Mouse (Mus musculus): Measurements from ENCODE around the gene Dmrtc1c1. TPM values are rescaled to one million over a fixed set of nuclear protein-coding genes. Genes with fewer than 3 reads are reported as not detected.
"Not testable (repeated sequence)": the region's sequence is repeated elsewhere in the genome, so short reads cannot be mapped to it uniquely, and the experiment has no call there.

The Dmrtc1c1 gene
- polyA plus RNA-seq (2015; fragmentation: Nextera tagmentation; extraction: Ambion mirVana): not detected in 2 replicates

DNA sequence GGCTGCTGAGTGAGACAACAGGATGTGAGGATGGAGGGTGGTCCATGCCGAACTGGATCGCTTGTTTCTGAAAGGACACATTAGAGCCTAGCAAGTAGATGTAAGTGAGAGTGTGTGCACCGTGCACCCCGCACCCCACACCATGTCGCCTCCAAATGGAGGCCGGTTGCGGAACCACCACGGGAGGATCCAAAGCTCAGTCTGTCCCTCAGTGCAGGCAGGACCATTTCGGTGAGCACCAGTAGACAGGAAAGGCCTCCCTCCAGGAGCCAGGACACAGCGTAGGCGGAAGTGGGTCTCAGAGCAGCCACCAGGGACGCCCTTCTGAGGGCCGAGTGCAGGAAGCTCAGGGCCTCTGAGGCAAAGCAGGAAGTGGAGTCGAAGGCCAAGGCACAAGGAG lies at the start of gene Dmrtc1c1:
Gene Dmrtc1c1 (plus strand): TSS at position 301 of the 400 bp plus-strand sequence.
- not testable (repeated sequence) for H3K36me3 ChIP-seq (replicated peaks); H3K9ac ChIP-seq; H3K27ac ChIP-seq; H3K4me3 ChIP-seq; H3K4me2 ChIP-seq; H3K27me3 ChIP-seq (replicated peaks); H3K9me3 ChIP-seq; H3K4me1 ChIP-seq; ATAC-seq (replicated peaks)
- 90% methylated on average over 2 of the region's 14 CpGs for WGBS

DNA sequence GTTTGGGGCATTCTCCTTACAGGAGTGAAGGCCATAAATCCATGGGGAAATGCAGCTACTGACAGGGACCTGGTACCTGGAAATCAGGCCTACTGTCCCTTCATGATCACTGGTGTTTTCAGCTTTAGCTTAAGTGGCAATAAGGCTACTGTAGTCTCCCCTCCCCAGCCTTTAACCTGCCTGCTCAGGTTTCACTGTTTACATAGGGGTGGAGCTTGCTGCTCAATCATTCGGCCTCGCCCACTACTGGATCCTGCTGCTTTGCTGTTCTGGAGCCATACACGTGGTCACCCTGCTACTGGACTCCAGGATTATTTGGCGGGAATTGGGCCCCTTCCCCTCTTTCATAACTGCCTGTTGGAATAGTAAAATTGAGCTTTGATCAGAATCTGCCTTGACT lies 36.9 kb upstream of the Dmrtc1c1 start:
- Histone ChIP-seq H3K4me3 (no peak overlapping the region), H3K4me1 (no peaks in the 10 kb centered on the region), H3K9me3 (no peaks in the 10 kb centered on the region), H3K27me3 (replicated peaks) (no peaks in the 10 kb centered on the region), H3K27ac (no peak overlapping the region), H3K4me2 (no peak overlapping the region), H3K9ac (no peak overlapping the region), H3K36me3 (replicated peaks) (no peaks in the 10 kb centered on the region)
- no peak for ATAC-seq (replicated peaks)
- 60% methylated on average over 4 of the region's 4 CpGs for WGBS

DNA sequence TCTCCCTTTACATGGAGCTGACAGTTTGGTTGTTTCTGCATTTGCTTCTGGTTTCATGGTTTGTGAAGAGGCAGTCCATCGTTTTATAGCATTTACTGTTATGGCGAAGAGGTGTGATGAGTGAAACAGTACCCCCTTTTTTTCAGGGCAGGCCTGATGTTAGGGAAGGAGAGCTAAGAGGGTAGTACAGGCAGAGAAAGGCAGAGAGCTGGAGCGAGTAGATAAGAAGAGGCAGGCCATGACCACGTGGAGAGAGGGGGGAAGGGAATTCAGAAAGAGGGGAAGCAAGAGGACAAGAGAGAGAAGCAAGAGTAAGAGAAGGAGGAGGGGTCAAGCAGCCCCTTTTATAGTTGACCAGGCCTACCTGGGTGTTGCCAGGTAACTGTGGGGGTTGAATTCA lies 9.5 kb downstream of the Dmrtc1c1 start:
- no peak overlapping the region for H3K27ac ChIP-seq
- H3K9me3 ChIP-seq: no peaks in the 10 kb centered on the region
- no peak for ATAC-seq (replicated peaks)
- peaks cover 2% of the 10 kb centered on the region for H3K27me3 ChIP-seq (replicated peaks)
- H3K4me3 ChIP-seq: no peak overlapping the region
- no peaks in the 10 kb centered on the region for H3K4me1 ChIP-seq
- H3K4me2 ChIP-seq: no peak overlapping the region
- 57% methylated on average over 4 of the region's 4 CpGs for WGBS
- no peaks in the 10 kb centered on the region for H3K36me3 ChIP-seq (replicated peaks)
- no peak overlapping the region for H3K9ac ChIP-seq

DNA sequence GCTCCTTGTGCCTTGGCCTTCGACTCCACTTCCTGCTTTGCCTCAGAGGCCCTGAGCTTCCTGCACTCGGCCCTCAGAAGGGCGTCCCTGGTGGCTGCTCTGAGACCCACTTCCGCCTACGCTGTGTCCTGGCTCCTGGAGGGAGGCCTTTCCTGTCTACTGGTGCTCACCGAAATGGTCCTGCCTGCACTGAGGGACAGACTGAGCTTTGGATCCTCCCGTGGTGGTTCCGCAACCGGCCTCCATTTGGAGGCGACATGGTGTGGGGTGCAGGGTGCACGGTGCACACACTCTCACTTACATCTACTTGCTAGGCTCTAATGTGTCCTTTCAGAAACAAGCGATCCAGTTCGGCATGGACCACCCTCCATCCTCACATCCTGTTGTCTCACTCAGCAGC lies 51.8 kb downstream of the Dmrtc1c1 start, which contains the start of gene Dmrtc1c2:
Gene Dmrtc1c2 (minus strand): TSS at position 101 of the 400 bp plus-strand sequence.
- not testable (repeated sequence) for H3K27ac ChIP-seq; H3K27me3 ChIP-seq (replicated peaks); H3K4me3 ChIP-seq; H3K4me1 ChIP-seq; H3K9ac ChIP-seq; H3K4me2 ChIP-seq; H3K36me3 ChIP-seq (replicated peaks); H3K9me3 ChIP-seq; ATAC-seq (replicated peaks)
- 100% methylated on average over 1 of the region's 13 CpGs for WGBS

Other genes starting within 250 kb of the Dmrtc1c1 start
- gene Phka1, start 158.7 kb upstream of the Dmrtc1c1 start, polyA plus RNA-seq (2015; fragmentation: Nextera tagmentation; extraction: Ambion mirVana): 7.5 and 8.1 TPM in 2 replicates
- not detected in 2 replicates for gene Gm3880, start 116.0 kb upstream of the Dmrtc1c1 start, polyA plus RNA-seq (2015; fragmentation: Nextera tagmentation; extraction: Ambion mirVana)
- gene Gm9112, start 95.3 kb upstream of the Dmrtc1c1 start, polyA plus RNA-seq (2015; fragmentation: Nextera tagmentation; extraction: Ambion mirVana): not detected in 2 replicates
- not detected in 2 replicates for gene Dmrtc1b, start 95.1 kb upstream of the Dmrtc1c1 start, polyA plus RNA-seq (2015; fragmentation: Nextera tagmentation; extraction: Ambion mirVana)
- gene Dmrtc1c2, start 51.7 kb downstream of the Dmrtc1c1 start, polyA plus RNA-seq (2015; fragmentation: Nextera tagmentation; extraction: Ambion mirVana): not detected in 2 replicates
- gene 1700031F05Rik, start 65.0 kb downstream of the Dmrtc1c1 start, polyA plus RNA-seq (2015; fragmentation: Nextera tagmentation; extraction: Ambion mirVana): not detected in 2 replicates
- gene Dmrtc1a, start 105.7 kb downstream of the Dmrtc1c1 start, polyA plus RNA-seq (2015; fragmentation: Nextera tagmentation; extraction: Ambion mirVana): 1.8 and 2.5 TPM in 2 replicates
- not detected in 2 replicates for gene 1700011M02Rik, start 105.9 kb downstream of the Dmrtc1c1 start, polyA plus RNA-seq (2015; fragmentation: Nextera tagmentation; extraction: Ambion mirVana)
- gene 1700018G05Rik, start 125.4 kb downstream of the Dmrtc1c1 start, polyA plus RNA-seq (2015; fragmentation: Nextera tagmentation; extraction: Ambion mirVana): not detected in 2 replicates